Mouse (Mus musculus): ENCODE results near the gene Tent4b. TPM values are rescaled to one million over a fixed set of nuclear protein-coding genes. Genes with fewer than 3 reads are reported as not detected.

The Tent4b gene
- polyA plus RNA-seq, 1 experiment from 2014 or later: 9.5 TPM

- H3K4me3 ChIP-seq: no peak overlapping the region
- peaks cover 19% of the 10 kb centered on the region; the same call in 1 of the 2 replicates for H3K4me1 ChIP-seq (replicated peaks)
- no peaks in the 10 kb centered on the region for H3K27me3 ChIP-seq
- no peak for ATAC-seq (ENCODE audit: low FRiP score)
- H3K4me2 ChIP-seq: no peak overlapping the region
- no peaks in the 10 kb centered on the region for H3K9me3 ChIP-seq
- H3K9ac ChIP-seq: no peak overlapping the region
- WGBS: 91% methylated on average over 5 of the region's 5 CpGs
- no peak overlapping the region for H3K27ac ChIP-seq
- peaks cover 5% of the 10 kb centered on the region for H3K36me3 ChIP-seq
Measured at GRCm38 (mm10) chr8:88239277-88239676, 40.3 kb downstream of the Tent4b start.

- Histone ChIP-seq H3K4me3 (no peak overlapping the region), H3K9me3 (no peaks in the 10 kb centered on the region), H3K4me1 (replicated peaks) (peaks cover 14% of the 10 kb centered on the region; the same call in 1 of the 2 replicates), H3K36me3 (peaks cover 11% of the 10 kb centered on the region), H3K27me3 (no peaks in the 10 kb centered on the region), H3K4me2 (no peak overlapping the region), H3K9ac (no peak overlapping the region), H3K27ac (no peak overlapping the region)
- WGBS: 80% methylated on average over 4 of the region's 4 CpGs
- ATAC-seq (ENCODE audit: low FRiP score): no peak
Measured at GRCm38 (mm10) chr8:88241871-88242270, 42.9 kb downstream of the Tent4b start.

GRCm38 (mm10) chr8:88244298-88244697, 45.3 kb downstream of the Tent4b start:
- no peaks in the 10 kb centered on the region for H3K27me3 ChIP-seq
- peaks cover 30% of the 10 kb centered on the region for H3K36me3 ChIP-seq
- no peak overlapping the region for H3K27ac ChIP-seq
- no peak overlapping the region for H3K9ac ChIP-seq
- no peak overlapping the region for H3K4me2 ChIP-seq
- ATAC-seq (ENCODE audit: low FRiP score): no peak
- H3K4me3 ChIP-seq: no peak overlapping the region
- H3K9me3 ChIP-seq: no peaks in the 10 kb centered on the region
- 87% methylated on average over 4 of the region's 4 CpGs for WGBS
- 0 out of 2 replicates have a peak, but pooled peaks cover 5% of the 10 kb centered on the region for H3K4me1 ChIP-seq (replicated peaks)

GRCm38 (mm10) chr8:88252791-88253190, 53.8 kb downstream of the Tent4b start:
- no peak for ATAC-seq (ENCODE audit: low FRiP score)
- no peaks in the 10 kb centered on the region for H3K4me1 ChIP-seq (replicated peaks)
- WGBS: 84% methylated on average over 3 of the region's 3 CpGs

GRCm38 (mm10) chr8:88254957-88255356, 55.9 kb downstream of the Tent4b start:
- no peaks in the 10 kb centered on the region for H3K27me3 ChIP-seq
- H3K4me2 ChIP-seq: no peak overlapping the region
- no peak overlapping the region for H3K27ac ChIP-seq
- no peak overlapping the region for H3K4me3 ChIP-seq
- 87% methylated on average over 7 of the region's 7 CpGs for WGBS
- H3K4me1 ChIP-seq (replicated peaks): no peaks in the 10 kb centered on the region
- H3K9me3 ChIP-seq: no peaks in the 10 kb centered on the region
- H3K9ac ChIP-seq: no peak overlapping the region
- peaks cover 55% of the 10 kb centered on the region for H3K36me3 ChIP-seq
- no peak for ATAC-seq (ENCODE audit: low FRiP score)

More at GRCm38 (mm10) chr8:88252791-88253190, 53.8 kb downstream of the Tent4b start:
- Histone ChIP-seq H3K4me3 (no peak overlapping the region), H3K9me3 (no peaks in the 10 kb centered on the region), H3K27ac (no peak overlapping the region), H3K27me3 (no peaks in the 10 kb centered on the region), H3K4me2 (no peak overlapping the region), H3K9ac (no peak overlapping the region), H3K36me3 (peaks cover 68% of the 10 kb centered on the region)

- WGBS: 53% methylated on average over 6 of the region's 6 CpGs
- H3K9ac ChIP-seq: no peak overlapping the region
- ATAC-seq (ENCODE audit: low FRiP score): no peak
- H3K9me3 ChIP-seq: no peaks in the 10 kb centered on the region
- no peaks in the 10 kb centered on the region for H3K4me1 ChIP-seq (replicated peaks)
- H3K4me2 ChIP-seq: no peak overlapping the region
- H3K4me3 ChIP-seq: no peak overlapping the region
- no peaks in the 10 kb centered on the region for H3K27me3 ChIP-seq
- H3K27ac ChIP-seq: no peak overlapping the region
- H3K36me3 ChIP-seq: peaks cover 30% of the 10 kb centered on the region
Measured at GRCm38 (mm10) chr8:88258024-88258423, 59.0 kb downstream of the Tent4b start.

- WGBS: 75% methylated on average over 11 of the region's 11 CpGs
- no peak overlapping the region for H3K9ac ChIP-seq
- no peak for ATAC-seq (ENCODE audit: low FRiP score)
- H3K4me3 ChIP-seq: no peak overlapping the region
- peaks cover 30% of the 10 kb centered on the region for H3K36me3 ChIP-seq
- no peak overlapping the region for H3K27ac ChIP-seq
- no peak overlapping the region for H3K4me2 ChIP-seq
- no peaks in the 10 kb centered on the region for H3K4me1 ChIP-seq (replicated peaks)
- no peaks in the 10 kb centered on the region for H3K27me3 ChIP-seq
- H3K9me3 ChIP-seq: no peaks in the 10 kb centered on the region
Measured at GRCm38 (mm10) chr8:88258544-88258943, 59.5 kb downstream of the Tent4b start.

GRCm38 (mm10) chr8:88260466-88260980, 61.5 kb downstream of the Tent4b start:
- H3K27ac ChIP-seq: no peak overlapping the region
- WGBS: 91% methylated on average over 7 of the region's 7 CpGs
- H3K27me3 ChIP-seq: no peaks in the 10 kb centered on the region

GRCm38 (mm10) chr8:88262831-88263635, 64.0 kb downstream of the Tent4b start:
- Histone ChIP-seq H3K4me1 (replicated peaks) (no peaks in the 10 kb centered on the region), H3K27ac (no peak overlapping the region), H3K4me3 (no peak overlapping the region), H3K9ac (no peak overlapping the region), H3K36me3 (peaks cover 3% of the 10 kb centered on the region), H3K9me3 (no peaks in the 10 kb centered on the region), H3K27me3 (no peaks in the 10 kb centered on the region), H3K4me2 (no peak overlapping the region)
- 45% methylated on average over 14 of the region's 14 CpGs for WGBS
- no peak for ATAC-seq (ENCODE audit: low FRiP score)

More at GRCm38 (mm10) chr8:88260466-88260980, 61.5 kb downstream of the Tent4b start:
- Histone ChIP-seq H3K9me3 (no peaks in the 10 kb centered on the region), H3K4me2 (no peak overlapping the region), H3K4me3 (no peak overlapping the region), H3K36me3 (peaks cover 17% of the 10 kb centered on the region), H3K9ac (no peak overlapping the region), H3K4me1 (replicated peaks) (no peaks in the 10 kb centered on the region)
- no peak for ATAC-seq (ENCODE audit: low FRiP score)

- H3K27ac ChIP-seq: no peak overlapping the region
- H3K9ac ChIP-seq: no peak overlapping the region
- H3K9me3 ChIP-seq: no peaks in the 10 kb centered on the region
- ATAC-seq (ENCODE audit: low FRiP score): no peak
- 10% methylated on average over 2 of the region's 2 CpGs for WGBS
- H3K36me3 ChIP-seq: no peaks in the 10 kb centered on the region; the same call in 1 of the 2 replicates
- no peaks in the 10 kb centered on the region for H3K4me1 ChIP-seq (replicated peaks)
- H3K4me3 ChIP-seq: no peak overlapping the region
- peaks cover 4% of the 10 kb centered on the region; the same call in 1 of the 2 replicates for H3K27me3 ChIP-seq
- no peak overlapping the region for H3K4me2 ChIP-seq
Measured at GRCm38 (mm10) chr8:88265511-88265910, 66.5 kb downstream of the Tent4b start.

GRCm38 (mm10) chr8:88266170-88266800, 67.3 kb downstream of the Tent4b start:
- H3K36me3 ChIP-seq: no peaks in the 10 kb centered on the region
- H3K4me1 ChIP-seq (replicated peaks): no peaks in the 10 kb centered on the region
- no peak overlapping the region for H3K4me2 ChIP-seq
- WGBS: 56% methylated on average over 10 of the region's 10 CpGs
- no peak for ATAC-seq (ENCODE audit: low FRiP score)
- H3K4me3 ChIP-seq: no peak overlapping the region
- no peaks in the 10 kb centered on the region for H3K9me3 ChIP-seq
- H3K27ac ChIP-seq: no peak overlapping the region
- H3K9ac ChIP-seq: no peak overlapping the region
- peaks cover 10% of the 10 kb centered on the region for H3K27me3 ChIP-seq

GRCm38 (mm10) chr8:88266801-88267403, 67.9 kb downstream of the Tent4b start:
- Histone ChIP-seq H3K9ac (no peak overlapping the region), H3K4me3 (no peak overlapping the region), H3K27me3 (peaks cover 17% of the 10 kb centered on the region), H3K27ac (no peak overlapping the region), H3K4me2 (no peak overlapping the region), H3K36me3 (no peaks in the 10 kb centered on the region), H3K9me3 (no peaks in the 10 kb centered on the region), H3K4me1 (replicated peaks) (no peaks in the 10 kb centered on the region)
- 90% methylated on average over 14 of the region's 14 CpGs for WGBS
- ATAC-seq (ENCODE audit: low FRiP score): no peak

Measured in hindbrain, embryonic 13.5 days (tissue).